Mouse (Mus musculus): ENCODE data around the gene Gm49321. TPM values are rescaled to one million over a fixed set of nuclear protein-coding genes. Genes with fewer than 3 reads are reported as not detected.

Gene Gm49321
- total RNA-seq, 4 experiments from 2014 or later = 7.0 to 10.7 (median 9.8) TPM

DNA sequence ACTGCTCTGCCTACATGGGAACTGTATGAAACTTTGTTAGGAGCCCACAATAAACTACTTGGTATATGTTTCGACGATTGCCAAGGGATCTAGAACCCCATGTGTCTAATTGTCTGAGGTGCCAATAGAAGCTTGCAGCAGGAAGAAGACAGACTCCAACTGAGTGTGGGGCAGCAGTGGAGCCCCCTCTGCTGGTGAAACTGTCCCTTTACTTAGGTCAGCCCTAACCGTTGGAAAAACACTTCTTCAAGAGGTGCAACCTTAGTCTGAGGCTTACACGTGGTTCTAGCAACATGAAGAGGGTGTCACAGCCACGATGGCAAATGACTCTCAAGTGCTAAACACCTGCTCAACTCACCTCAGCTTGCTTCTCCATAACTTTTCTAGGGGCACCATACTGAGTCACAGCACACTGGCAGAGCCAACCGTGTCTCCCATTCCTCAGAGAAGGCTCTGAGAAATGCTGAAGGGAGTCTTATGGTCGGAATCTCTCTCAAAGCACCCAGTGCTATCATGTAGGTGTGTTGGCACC lies 77.4 kb downstream of the Gm49321 start:
- DNase-seq = peak; percentile 12

- no peak for DNase-seq
These were observed 78.0 kb downstream of the Gm49321 start for GRCm38 (mm10) chr12:74015491-74015890.

Other genes starting within 250 kb of the Gm49321 start
- 10 to 100 TPM; 61.1 to 71.2 (median 65.2) TPM for gene Hif1a, start 36.3 kb upstream of the Gm49321 start, total RNA-seq (2022)
- gene Snapc1, start 26.8 kb downstream of the Gm49321 start, total RNA-seq (2022) = 10 to 100 TPM; 15.1 to 28.9 (median 23.2) TPM
- 1 to 10 TPM in 2 of 4 experiments, under 1 TPM in 2; 0.26 to 3.0 (median 1.0) TPM for gene Syt16, start 60.0 kb downstream of the Gm49321 start, total RNA-seq (2022)

Data from adrenal gland, adult 8-10 months (tissue).